Mouse (Mus musculus): ENCODE data around the gene Emilin1. TPM values are rescaled to one million over a fixed set of nuclear protein-coding genes. Genes with fewer than 3 reads are reported as not detected.

Gene Emilin1
- total RNA-seq, 1 experiment = 16.6 TPM

GRCm38 (mm10) chr5:30889088-30889754 lies 24.0 kb upstream of the Emilin1 start:
- H3K36me3 ChIP-seq (ENCODE audit: control insufficient read depth, insufficient read depth, low read length, poor library complexity, severe bottlenecking) = peaks cover 29% of the 10 kb centered on the region
- TF ChIP-seq MAFK (IDR thresholded peaks at IDR 0.05; ENCODE audit: insufficient read depth, low read depth, low read length) = no peak
- TF ChIP-seq HCFC1 (IDR thresholded peaks at IDR 0.05; ENCODE audit: borderline replicate concordance, insufficient read depth, low read length) = no peak
- no peak for TF ChIP-seq ZNF384 (IDR thresholded peaks at IDR 0.05; ENCODE audit: low read depth, low read length)
- no peak for TF ChIP-seq CHD2 (IDR thresholded peaks at IDR 0.05; ENCODE audit: low read depth, low read length)
- no peak for TF ChIP-seq ZC3H11A (IDR thresholded peaks at IDR 0.05; ENCODE audit: borderline replicate concordance, low read depth, low read length)
- H3K9me3 ChIP-seq (ENCODE audit: control insufficient read depth, insufficient read depth, low read depth, low read length) = no peaks in the 10 kb centered on the region
- in situ Hi-C loops (cut with MboI; ENCODE audit: low sequenced_read_pairs in 2 of 2, unreplicated experiment in 2 of 2) = no loop called here
- peak overlapping the region; percentile 97 for H3K9ac ChIP-seq (ENCODE audit: insufficient read depth, low read depth, low read length, poor library complexity, severe bottlenecking)
- peak overlapping the region; percentile 74 to 78 for H3K4me3 ChIP-seq (ENCODE audit: insufficient read depth in 1 of 2, low read depth in 1 of 2, low read length in 2 of 2, poor library complexity in 1 of 2, severe bottlenecking in 1 of 2)
- peaks cover 2 to 5% of the 10 kb centered on the region in 2 experiments; a peak in 2 of 4 replicates for H3K4me1 ChIP-seq (ENCODE audit: control insufficient read depth in 2 of 2, insufficient read depth in 2 of 2, low read length in 2 of 2, poor library complexity in 1 of 2)
- peak overlapping the region; percentile 96 for H3K27ac ChIP-seq (ENCODE audit: insufficient read depth, low read depth, low read length, poor library complexity, severe bottlenecking)
- peak; percentile 69 for DNase-seq (ENCODE audit: low read depth, low spot score)

GRCm38 (mm10) chr5:30890375-30890774 lies 22.8 kb upstream of the Emilin1 start:
- DNase-seq (ENCODE audit: low read depth, low spot score) = no peak
- no peak overlapping the region for H3K27ac ChIP-seq (ENCODE audit: insufficient read depth, low read depth, low read length, poor library complexity, severe bottlenecking)
- TF ChIP-seq MAFK (IDR thresholded peaks at IDR 0.05; ENCODE audit: insufficient read depth, low read depth, low read length) = no peak
- TF ChIP-seq ZNF384 (IDR thresholded peaks at IDR 0.05; ENCODE audit: low read depth, low read length) = no peak
- H3K9ac ChIP-seq (ENCODE audit: insufficient read depth, low read depth, low read length, poor library complexity, severe bottlenecking) = peak overlapping the region; percentile 30
- peaks cover 32% of the 10 kb centered on the region for H3K36me3 ChIP-seq (ENCODE audit: control insufficient read depth, insufficient read depth, low read length, poor library complexity, severe bottlenecking)
- H3K4me1 ChIP-seq (ENCODE audit: control insufficient read depth in 2 of 2, insufficient read depth in 2 of 2, low read length in 2 of 2, poor library complexity in 1 of 2) = peaks cover 2 to 5% of the 10 kb centered on the region in 2 experiments; a peak in 2 of 4 replicates
- in situ Hi-C loops (cut with MboI; ENCODE audit: low sequenced_read_pairs in 2 of 2, unreplicated experiment in 2 of 2) = no loop called here
- no peaks in the 10 kb centered on the region for H3K9me3 ChIP-seq (ENCODE audit: control insufficient read depth, insufficient read depth, low read depth, low read length)
- H3K4me3 ChIP-seq (ENCODE audit: insufficient read depth in 1 of 2, low read depth in 1 of 2, low read length in 2 of 2, poor library complexity in 1 of 2, severe bottlenecking in 1 of 2) = no peak overlapping the region

- Histone ChIP-seq H3K9ac (ENCODE audit: insufficient read depth, low read depth, low read length, poor library complexity, severe bottlenecking) (no peak overlapping the region), H3K9me3 (ENCODE audit: control insufficient read depth, insufficient read depth, low read depth, low read length) (no peaks in the 10 kb centered on the region), H3K4me3 (ENCODE audit: insufficient read depth in 1 of 2, low read depth in 1 of 2, low read length in 2 of 2, poor library complexity in 1 of 2, severe bottlenecking in 1 of 2) (no peak overlapping the region), H3K36me3 (ENCODE audit: control insufficient read depth, insufficient read depth, low read length, poor library complexity, severe bottlenecking) (peaks cover 19% of the 10 kb centered on the region), H3K4me1 (ENCODE audit: control insufficient read depth in 2 of 2, insufficient read depth in 2 of 2, low read length in 2 of 2, poor library complexity in 1 of 2) (peaks cover 4 to 8% of the 10 kb centered on the region in 2 experiments), H3K27ac (ENCODE audit: insufficient read depth, low read depth, low read length, poor library complexity, severe bottlenecking) (no peak overlapping the region)
- no peak for DNase-seq (ENCODE audit: low read depth, low spot score)
- TF ChIP-seq ZC3H11A (IDR thresholded peaks at IDR 0.05; ENCODE audit: borderline replicate concordance, low read depth, low read length) (no peak), HCFC1 (IDR thresholded peaks at IDR 0.05; ENCODE audit: borderline replicate concordance, insufficient read depth, low read length) (no peak), MAFK (IDR thresholded peaks at IDR 0.05; ENCODE audit: insufficient read depth, low read depth, low read length) (no peak), ZNF384 (IDR thresholded peaks at IDR 0.05; ENCODE audit: low read depth, low read length) (no peak), CHD2 (IDR thresholded peaks at IDR 0.05; ENCODE audit: low read depth, low read length) (no peak)
- in situ Hi-C loops (cut with MboI; ENCODE audit: low sequenced_read_pairs in 2 of 2, unreplicated experiment in 2 of 2) = no loop called here
Observed at GRCm38 (mm10) chr5:30901860-30902259, 11.3 kb upstream of the Emilin1 start.

GRCm38 (mm10) chr5:30907413-30908059 lies 5.7 kb upstream of the Emilin1 start, which contains the start of gene Ost4:
Gene Ost4, minus strand, starts transcription at chr5:30907788.
- H3K4me3 ChIP-seq (ENCODE audit: insufficient read depth in 1 of 2, low read depth in 1 of 2, low read length in 2 of 2, poor library complexity in 1 of 2, severe bottlenecking in 1 of 2) = peak within 1 kb of the TSS; percentile 71 to 87
- H3K36me3 ChIP-seq (ENCODE audit: control insufficient read depth, insufficient read depth, low read length, poor library complexity, severe bottlenecking) = peaks cover 17% of the 10 kb centered on the region
- DNase-seq (ENCODE audit: low read depth, low spot score) = peak; percentile 93
- peak within 1 kb of the TSS; percentile 94 for H3K9ac ChIP-seq (ENCODE audit: insufficient read depth, low read depth, low read length, poor library complexity, severe bottlenecking)
- TF ChIP-seq ZC3H11A (IDR thresholded peaks at IDR 0.05; ENCODE audit: borderline replicate concordance, low read depth, low read length) = no peak
- TF ChIP-seq MAFK (IDR thresholded peaks at IDR 0.05; ENCODE audit: insufficient read depth, low read depth, low read length) = no peak
- no peak for TF ChIP-seq CHD2 (IDR thresholded peaks at IDR 0.05; ENCODE audit: low read depth, low read length)
- TF ChIP-seq HCFC1 (IDR thresholded peaks at IDR 0.05; ENCODE audit: borderline replicate concordance, insufficient read depth, low read length) = peak; percentile 78; the same call in 1 of the 2 replicates
- peaks cover 4 to 11% of the 10 kb centered on the region in 2 experiments; a peak in 3 of 4 replicates for H3K4me1 ChIP-seq (ENCODE audit: control insufficient read depth in 2 of 2, insufficient read depth in 2 of 2, low read length in 2 of 2, poor library complexity in 1 of 2)
- H3K9me3 ChIP-seq (ENCODE audit: control insufficient read depth, insufficient read depth, low read depth, low read length) = no peaks in the 10 kb centered on the region
- in situ Hi-C loops (cut with MboI; ENCODE audit: low sequenced_read_pairs in 2 of 2, unreplicated experiment in 2 of 2) = no loop called here
- H3K27ac ChIP-seq (ENCODE audit: insufficient read depth, low read depth, low read length, poor library complexity, severe bottlenecking) = peak within 1 kb of the TSS; percentile 42

All from ES-E14 (cell line).